Mouse (Mus musculus): ENCODE results near the gene Micall2. TPM values are rescaled to one million over a fixed set of nuclear protein-coding genes. Genes with fewer than 3 reads are reported as not detected.
A peak's percentile ranks its signal among the peaks of the same experiment; 100 is the strongest.
"Not testable (repeated sequence)": the region's sequence is repeated elsewhere in the genome, so short reads cannot be mapped to it uniquely, and the experiment has no call there.

Micall2 gene
- polyA plus RNA-seq, 1 experiment, result 1.8 TPM

DNA sequence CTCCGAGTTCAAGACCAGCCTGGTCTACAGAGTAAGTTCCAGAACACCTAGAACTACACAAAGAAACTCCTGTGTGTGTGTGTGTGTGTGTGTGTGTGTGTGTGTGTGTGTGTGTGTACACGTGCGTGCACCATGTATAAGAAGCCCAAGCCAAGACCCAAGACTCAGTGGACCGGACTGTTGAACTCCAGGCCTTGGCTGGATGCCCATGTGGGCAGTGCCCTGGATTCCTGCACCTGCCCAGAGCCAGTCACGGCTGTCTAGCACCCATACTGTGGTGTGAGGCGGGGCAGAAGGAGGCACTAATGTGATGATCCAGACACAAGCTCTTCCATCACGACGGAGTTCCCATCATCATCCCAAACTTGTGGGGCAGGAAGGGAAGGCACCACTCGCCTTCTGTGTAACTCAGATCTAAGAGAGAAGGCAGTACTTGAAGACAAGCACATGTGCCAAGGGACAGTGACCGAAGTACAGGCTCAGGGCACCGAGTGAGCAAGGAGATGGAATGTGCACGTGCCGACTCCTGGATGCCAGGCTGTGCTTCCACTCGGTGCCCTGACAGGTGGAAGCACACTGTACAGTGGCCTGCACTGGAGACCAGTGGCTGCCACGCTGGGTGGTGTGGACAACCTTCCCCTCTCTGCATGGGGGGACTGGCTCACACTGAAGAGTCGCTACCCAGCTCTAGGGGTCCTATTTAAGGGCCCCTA lies 13.4 kb upstream of the Micall2 start:
- Histone ChIP-seq H3K4me3 (ENCODE audit: low read depth, low read length) (no peak overlapping the region), H3K9ac (ENCODE audit: low read depth, poor library complexity, severe bottlenecking) (no peak overlapping the region), H3K27me3 (ENCODE audit: control insufficient read depth, insufficient read depth, low read length, poor library complexity, severe bottlenecking) (no peaks in the 10 kb centered on the region), H3K27ac (ENCODE audit: insufficient read depth, low read length) (no peak overlapping the region), H3K36me3 (ENCODE audit: control insufficient read depth, insufficient read depth, low read length, poor library complexity, severe bottlenecking) (0 out of 2 replicates have a peak, but pooled peaks cover 2% of the 10 kb centered on the region), H3K4me1 (ENCODE audit: control insufficient read depth, insufficient read depth, low read length) (no peaks in the 10 kb centered on the region), H3K9me3 (replicated peaks; ENCODE audit: control insufficient read depth, insufficient read depth, low read length, poor library complexity, severe bottlenecking) (no peaks in the 10 kb centered on the region)
- TF ChIP-seq EP300 (IDR thresholded peaks at IDR 0.05; ENCODE audit: insufficient read depth, low read depth, low read length), result no peak
- TF ChIP-seq POLR2A (IDR thresholded peaks at IDR 0.05; ENCODE audit: insufficient read depth, low read length), result no peak
- TF ChIP-seq CTCF (IDR thresholded peaks at IDR 0.05; ENCODE audit: low read depth, low read length), result no peak

DNA sequence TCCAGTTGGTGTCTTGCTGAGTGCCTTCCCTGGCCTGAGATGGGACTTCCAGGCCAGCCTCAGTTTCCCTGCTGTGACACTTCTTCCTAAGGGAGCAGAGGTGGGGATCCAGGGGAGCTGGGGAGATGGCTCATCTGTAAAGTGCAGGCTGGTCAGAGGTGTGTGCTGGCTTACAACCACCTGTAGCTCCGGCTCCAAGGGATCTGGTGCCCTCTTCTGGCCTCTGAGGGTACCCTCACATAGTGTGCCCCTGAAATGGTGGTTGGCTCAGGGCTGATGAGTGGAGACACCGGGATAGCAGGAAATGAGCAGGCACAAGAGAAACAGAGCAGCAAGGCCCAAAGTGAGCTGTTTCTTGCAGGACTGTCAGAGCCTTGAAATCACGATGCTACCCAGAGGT lies 9.6 kb upstream of the Micall2 start:
- no peaks in the 10 kb centered on the region for H3K27me3 ChIP-seq (ENCODE audit: control insufficient read depth, insufficient read depth, low read length, poor library complexity, severe bottlenecking)
- no peaks in the 10 kb centered on the region for H3K36me3 ChIP-seq (ENCODE audit: control insufficient read depth, insufficient read depth, low read length, poor library complexity, severe bottlenecking)
- H3K4me1 ChIP-seq (ENCODE audit: control insufficient read depth, insufficient read depth, low read length), result no peaks in the 10 kb centered on the region
- H3K27ac ChIP-seq (ENCODE audit: insufficient read depth, low read length), result no peak overlapping the region
- peak; percentile 91 for TF ChIP-seq CTCF (IDR thresholded peaks at IDR 0.05; ENCODE audit: low read depth, low read length)
- TF ChIP-seq POLR2A (IDR thresholded peaks at IDR 0.05; ENCODE audit: insufficient read depth, low read length), result no peak
- no peak overlapping the region for H3K4me3 ChIP-seq (ENCODE audit: low read depth, low read length)
- H3K9me3 ChIP-seq (replicated peaks; ENCODE audit: control insufficient read depth, insufficient read depth, low read length, poor library complexity, severe bottlenecking), result no peaks in the 10 kb centered on the region
- no peak overlapping the region for H3K9ac ChIP-seq (ENCODE audit: low read depth, poor library complexity, severe bottlenecking)

DNA sequence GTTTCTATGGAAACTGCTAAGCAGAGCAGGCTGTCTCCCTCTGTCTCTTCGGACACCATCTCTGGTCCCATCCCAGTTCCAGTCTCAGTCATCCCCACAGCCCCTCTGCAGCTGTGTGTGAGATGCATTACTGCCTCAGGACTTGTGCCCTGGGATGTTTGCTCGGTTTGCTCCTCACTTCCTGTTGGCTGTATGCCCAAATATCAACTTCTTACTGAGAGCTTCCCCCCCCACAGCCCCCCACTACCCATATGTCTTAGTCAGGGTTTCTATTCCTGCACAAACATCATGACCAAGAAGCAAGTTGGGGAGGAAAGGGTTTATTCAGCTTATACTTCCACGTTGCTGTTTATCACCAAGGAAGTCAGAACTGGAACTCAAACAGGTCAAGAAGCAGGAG lies 6.5 kb upstream of the Micall2 start:
- not testable (repeated sequence) for H3K36me3 ChIP-seq (ENCODE audit: control insufficient read depth, insufficient read depth, low read length, poor library complexity, severe bottlenecking); H3K27me3 ChIP-seq (ENCODE audit: control insufficient read depth, insufficient read depth, low read length, poor library complexity, severe bottlenecking)

GRCm38 (mm10) chr5:139738592-139739315 lies 2.6 kb upstream of the Micall2 start:
- H3K36me3 ChIP-seq (ENCODE audit: control insufficient read depth, insufficient read depth, low read length, poor library complexity, severe bottlenecking), result no peaks in the 10 kb centered on the region
- H3K27me3 ChIP-seq (ENCODE audit: control insufficient read depth, insufficient read depth, low read length, poor library complexity, severe bottlenecking), result no peaks in the 10 kb centered on the region
- TF ChIP-seq POLR2A (IDR thresholded peaks at IDR 0.05; ENCODE audit: insufficient read depth, low read length), result no peak
- TF ChIP-seq EP300 (IDR thresholded peaks at IDR 0.05; ENCODE audit: insufficient read depth, low read depth, low read length), result no peak
- TF ChIP-seq CTCF (IDR thresholded peaks at IDR 0.05; ENCODE audit: low read depth, low read length), result no peak
- H3K27ac ChIP-seq (ENCODE audit: insufficient read depth, low read length), result no peak overlapping the region
- H3K4me1 ChIP-seq (ENCODE audit: control insufficient read depth, insufficient read depth, low read length), result no peaks in the 10 kb centered on the region
- H3K9me3 ChIP-seq (replicated peaks; ENCODE audit: control insufficient read depth, insufficient read depth, low read length, poor library complexity, severe bottlenecking), result no peaks in the 10 kb centered on the region
- H3K4me3 ChIP-seq (ENCODE audit: low read depth, low read length), result no peak overlapping the region
- H3K9ac ChIP-seq (ENCODE audit: low read depth, poor library complexity, severe bottlenecking), result no peak overlapping the region

More for the DNA sequence above, 6.5 kb upstream of the Micall2 start:
- H3K4me1 ChIP-seq (ENCODE audit: control insufficient read depth, insufficient read depth, low read length); H3K27ac ChIP-seq (ENCODE audit: insufficient read depth, low read length); H3K9ac ChIP-seq (ENCODE audit: low read depth, poor library complexity, severe bottlenecking); H3K9me3 ChIP-seq (replicated peaks; ENCODE audit: control insufficient read depth, insufficient read depth, low read length, poor library complexity, severe bottlenecking); H3K4me3 ChIP-seq (ENCODE audit: low read depth, low read length): not testable (repeated sequence)

- Histone ChIP-seq H3K27ac (ENCODE audit: insufficient read depth, low read length) (no peak overlapping the region), H3K27me3 (ENCODE audit: control insufficient read depth, insufficient read depth, low read length, poor library complexity, severe bottlenecking) (no peaks in the 10 kb centered on the region)
- TF ChIP-seq EP300 (IDR thresholded peaks at IDR 0.05; ENCODE audit: insufficient read depth, low read depth, low read length), result no peak
- TF ChIP-seq CTCF (IDR thresholded peaks at IDR 0.05; ENCODE audit: low read depth, low read length), result no peak
- TF ChIP-seq POLR2A (IDR thresholded peaks at IDR 0.05; ENCODE audit: insufficient read depth, low read length), result no peak
Measured at GRCm38 (mm10) chr5:139737841-139738591, 1.9 kb upstream of the Micall2 start.

DNA sequence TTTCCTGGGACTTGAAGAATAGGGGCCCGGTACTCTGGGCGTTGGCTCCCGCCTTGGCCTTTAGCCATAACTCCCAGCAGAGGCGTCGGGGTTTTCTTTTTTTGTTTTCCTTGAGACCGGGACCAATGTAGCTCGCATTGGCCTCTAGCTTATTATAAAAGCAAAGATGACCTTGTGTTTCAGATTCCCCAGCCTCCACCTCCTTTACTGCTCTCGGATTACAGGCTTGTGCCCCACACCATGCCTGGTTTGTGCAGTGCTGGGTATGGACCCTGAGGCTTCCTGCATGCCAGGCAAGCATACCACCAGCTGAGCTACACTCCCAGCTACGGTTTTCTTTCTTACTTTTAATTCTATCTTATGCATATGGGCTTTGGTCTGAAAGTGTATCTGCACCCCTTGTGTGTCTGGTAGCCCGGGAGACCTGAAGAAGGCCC lies 386 bp upstream of the Micall2 start:
- H3K27ac ChIP-seq (ENCODE audit: insufficient read depth, low read length), result no peak overlapping the region

More at GRCm38 (mm10) chr5:139737841-139738591, 1.9 kb upstream of the Micall2 start:
- no peak overlapping the region for H3K4me3 ChIP-seq (ENCODE audit: low read depth, low read length)
- no peaks in the 10 kb centered on the region for H3K9me3 ChIP-seq (replicated peaks; ENCODE audit: control insufficient read depth, insufficient read depth, low read length, poor library complexity, severe bottlenecking)
- H3K4me1 ChIP-seq (ENCODE audit: control insufficient read depth, insufficient read depth, low read length), result no peaks in the 10 kb centered on the region
- H3K36me3 ChIP-seq (ENCODE audit: control insufficient read depth, insufficient read depth, low read length, poor library complexity, severe bottlenecking), result no peaks in the 10 kb centered on the region
- no peak overlapping the region for H3K9ac ChIP-seq (ENCODE audit: low read depth, poor library complexity, severe bottlenecking)

More for the DNA sequence above, 386 bp upstream of the Micall2 start:
- Histone ChIP-seq H3K9me3 (replicated peaks; ENCODE audit: control insufficient read depth, insufficient read depth, low read length, poor library complexity, severe bottlenecking) (no peaks in the 10 kb centered on the region), H3K4me1 (ENCODE audit: control insufficient read depth, insufficient read depth, low read length) (no peaks in the 10 kb centered on the region), H3K9ac (ENCODE audit: low read depth, poor library complexity, severe bottlenecking) (0 out of 2 replicates have a peak overlapping the region, but pooled peaks have one; percentile 44), H3K36me3 (ENCODE audit: control insufficient read depth, insufficient read depth, low read length, poor library complexity, severe bottlenecking) (no peaks in the 10 kb centered on the region), H3K4me3 (ENCODE audit: low read depth, low read length) (no peak overlapping the region), H3K27me3 (ENCODE audit: control insufficient read depth, insufficient read depth, low read length, poor library complexity, severe bottlenecking) (no peaks in the 10 kb centered on the region)
- TF ChIP-seq POLR2A (IDR thresholded peaks at IDR 0.05; ENCODE audit: insufficient read depth, low read length) (no peak), CTCF (IDR thresholded peaks at IDR 0.05; ENCODE audit: low read depth, low read length) (no peak)
